Mouse (Mus musculus): ENCODE results near the gene Zcchc9. TPM values are rescaled to one million over a fixed set of nuclear protein-coding genes. Genes with fewer than 3 reads are reported as not detected.

Zcchc9 gene
- polyA plus RNA-seq, 1 experiment from 2014 or later = 8.1 TPM

DNA sequence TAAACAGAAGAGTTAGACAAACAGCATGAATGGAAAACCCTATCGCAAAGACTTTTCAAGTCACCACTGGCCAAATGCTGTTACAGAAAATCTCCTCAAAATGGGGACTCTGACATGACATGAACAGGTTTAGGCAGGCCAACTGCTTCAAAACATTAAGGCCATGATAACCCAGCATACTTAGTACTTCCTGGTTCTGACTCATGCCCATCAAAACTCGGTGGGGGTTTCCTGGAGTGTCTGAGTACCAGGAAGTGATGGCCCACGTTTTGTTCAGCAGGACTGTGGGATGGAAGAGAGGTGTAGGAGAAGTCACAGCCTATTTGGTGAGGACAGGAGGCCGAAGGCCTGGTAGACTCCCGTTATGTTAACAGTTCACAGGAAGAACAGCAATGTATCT is 5.8 kb downstream of the Zcchc9 start:
- 53% methylated on average over 5 of the region's 5 CpGs for WGBS (ENCODE audit: insufficient replicate concordance)
- no peaks in the 10 kb centered on the region for H3K27me3 ChIP-seq (ENCODE audit: control insufficient read depth, insufficient read depth, low read depth, low read length)
- no peak overlapping the region for H3K9ac ChIP-seq (ENCODE audit: low read depth, low read length)
- peaks cover 19% of the 10 kb centered on the region for H3K36me3 ChIP-seq (ENCODE audit: control insufficient read depth, insufficient read depth)
- H3K9me3 ChIP-seq (replicated peaks; ENCODE audit: control insufficient read depth, low read length) = no peaks in the 10 kb centered on the region
- no peak for ATAC-seq (ENCODE audit: low read depth)
- H3K4me3 ChIP-seq (ENCODE audit: low read depth, low read length) = no peak overlapping the region
- H3K4me2 ChIP-seq (ENCODE audit: low read depth, low read length) = no peak overlapping the region
- peaks cover 4% of the 10 kb centered on the region for H3K4me1 ChIP-seq (ENCODE audit: control insufficient read depth, low read depth, low read length)
- H3K27ac ChIP-seq (ENCODE audit: low read length) = no peak overlapping the region

DNA sequence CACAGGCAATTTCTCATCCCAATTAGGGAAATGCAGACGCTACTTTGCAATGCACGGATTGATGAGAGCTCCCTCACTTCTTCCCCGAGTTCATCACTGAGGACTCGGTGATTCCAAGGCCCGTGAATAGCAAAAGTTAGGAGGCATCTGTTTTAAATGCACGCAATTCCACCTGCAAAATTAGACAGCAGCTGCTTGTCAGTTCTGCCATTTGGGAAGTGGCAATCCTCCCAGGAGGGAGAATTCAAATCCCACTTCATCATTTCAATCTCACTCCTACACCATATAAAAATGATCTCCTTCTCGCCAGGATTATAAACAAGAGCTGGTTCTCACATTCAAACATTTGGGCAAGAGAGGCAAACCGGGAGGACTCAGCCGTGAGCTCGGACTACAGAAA is 10.1 kb downstream of the Zcchc9 start:
- Histone ChIP-seq H3K27ac (ENCODE audit: low read length) (no peak overlapping the region), H3K9ac (ENCODE audit: low read depth, low read length) (no peak overlapping the region), H3K4me2 (ENCODE audit: low read depth, low read length) (no peak overlapping the region), H3K4me3 (ENCODE audit: low read depth, low read length) (no peak overlapping the region), H3K4me1 (ENCODE audit: control insufficient read depth, low read depth, low read length) (no peaks in the 10 kb centered on the region), H3K9me3 (replicated peaks; ENCODE audit: control insufficient read depth, low read length) (no peaks in the 10 kb centered on the region), H3K27me3 (ENCODE audit: control insufficient read depth, insufficient read depth, low read depth, low read length) (no peaks in the 10 kb centered on the region), H3K36me3 (ENCODE audit: control insufficient read depth, insufficient read depth) (peaks cover 11% of the 10 kb centered on the region)
- ATAC-seq (ENCODE audit: low read depth) = no peak
- WGBS (ENCODE audit: insufficient replicate concordance) = 77% methylated on average over 10 of the region's 10 CpGs

DNA sequence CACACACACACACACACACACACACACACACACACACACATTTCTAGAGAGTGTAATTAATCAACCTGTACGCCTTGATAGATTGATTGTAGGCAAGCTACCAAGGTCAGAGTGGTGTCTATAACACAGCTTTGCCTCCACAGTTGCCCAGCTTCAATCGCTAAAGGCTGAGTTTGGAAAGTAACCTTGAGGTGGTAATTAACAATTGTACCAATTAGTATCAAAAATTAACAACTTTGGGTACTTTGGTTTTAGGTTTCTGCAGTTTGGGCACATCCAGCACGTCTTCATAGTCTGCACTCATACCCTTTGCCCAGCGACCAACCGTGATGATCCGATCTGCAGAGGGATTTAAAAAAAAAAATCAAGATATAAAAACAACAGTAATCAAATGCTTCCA is 10.6 kb downstream of the Zcchc9 start:
- peaks cover 11% of the 10 kb centered on the region for H3K36me3 ChIP-seq (ENCODE audit: control insufficient read depth, insufficient read depth)
- no peak overlapping the region for H3K4me3 ChIP-seq (ENCODE audit: low read depth, low read length)
- 84% methylated on average over 6 of the region's 6 CpGs for WGBS (ENCODE audit: insufficient replicate concordance)
- ATAC-seq (ENCODE audit: low read depth) = no peak
- H3K27ac ChIP-seq (ENCODE audit: low read length) = no peak overlapping the region
- H3K9me3 ChIP-seq (replicated peaks; ENCODE audit: control insufficient read depth, low read length) = no peaks in the 10 kb centered on the region
- no peak overlapping the region for H3K4me2 ChIP-seq (ENCODE audit: low read depth, low read length)
- H3K4me1 ChIP-seq (ENCODE audit: control insufficient read depth, low read depth, low read length) = no peaks in the 10 kb centered on the region
- no peaks in the 10 kb centered on the region for H3K27me3 ChIP-seq (ENCODE audit: control insufficient read depth, insufficient read depth, low read depth, low read length)
- no peak overlapping the region for H3K9ac ChIP-seq (ENCODE audit: low read depth, low read length)

DNA sequence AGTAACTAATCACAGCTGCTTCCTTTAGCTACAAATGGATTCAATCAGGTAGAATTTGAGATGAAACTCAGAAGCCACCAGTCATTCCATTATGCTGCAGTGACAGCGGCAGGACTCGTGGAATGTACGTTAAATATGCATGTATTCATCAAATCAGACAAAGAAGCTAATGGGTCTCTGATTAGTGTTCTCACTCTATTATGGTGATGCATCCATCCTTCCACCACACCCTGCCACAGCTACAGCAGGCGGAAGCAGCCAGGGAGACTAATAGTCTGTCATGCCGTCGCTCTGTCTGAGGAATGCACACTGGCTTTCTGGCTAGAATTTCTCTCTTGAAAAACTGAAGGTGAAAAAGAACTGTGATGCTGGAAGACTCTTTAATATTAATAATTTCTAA is 11.5 kb downstream of the Zcchc9 start:
- Histone ChIP-seq H3K36me3 (ENCODE audit: control insufficient read depth, insufficient read depth) (peaks cover 11% of the 10 kb centered on the region), H3K9me3 (replicated peaks; ENCODE audit: control insufficient read depth, low read length) (no peaks in the 10 kb centered on the region), H3K4me3 (ENCODE audit: low read depth, low read length) (no peak overlapping the region), H3K27me3 (ENCODE audit: control insufficient read depth, insufficient read depth, low read depth, low read length) (no peaks in the 10 kb centered on the region), H3K4me1 (ENCODE audit: control insufficient read depth, low read depth, low read length) (no peaks in the 10 kb centered on the region), H3K27ac (ENCODE audit: low read length) (no peak overlapping the region), H3K9ac (ENCODE audit: low read depth, low read length) (no peak overlapping the region), H3K4me2 (ENCODE audit: low read depth, low read length) (no peak overlapping the region)
- ATAC-seq (ENCODE audit: low read depth) = no peak
- 82% methylated on average over 6 of the region's 6 CpGs for WGBS (ENCODE audit: insufficient replicate concordance)

DNA sequence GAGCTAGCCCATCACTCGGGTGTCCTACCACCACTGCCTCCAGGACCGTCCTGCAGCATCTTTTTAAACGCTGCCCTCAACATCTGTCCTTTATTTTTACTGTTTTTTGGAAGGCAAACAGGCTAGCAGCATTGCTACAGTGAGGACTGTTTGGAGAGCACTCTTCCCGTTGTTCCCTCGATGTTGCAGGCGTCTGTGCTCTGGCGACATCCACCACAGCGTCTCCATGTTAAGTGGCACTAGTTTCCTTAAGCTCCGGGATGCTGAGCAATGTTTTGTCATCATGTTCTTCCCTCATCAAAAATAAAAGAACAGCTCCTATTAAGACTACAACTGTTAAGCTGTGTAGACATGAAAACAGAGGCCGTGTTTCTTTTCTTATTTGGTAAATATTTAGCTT is 11.9 kb downstream of the Zcchc9 start:
- H3K9me3 ChIP-seq (replicated peaks; ENCODE audit: control insufficient read depth, low read length) = no peaks in the 10 kb centered on the region
- H3K4me1 ChIP-seq (ENCODE audit: control insufficient read depth, low read depth, low read length) = no peaks in the 10 kb centered on the region
- no peaks in the 10 kb centered on the region for H3K27me3 ChIP-seq (ENCODE audit: control insufficient read depth, insufficient read depth, low read depth, low read length)
- no peak for ATAC-seq (ENCODE audit: low read depth)
- no peak overlapping the region for H3K27ac ChIP-seq (ENCODE audit: low read length)
- peaks cover 11% of the 10 kb centered on the region for H3K36me3 ChIP-seq (ENCODE audit: control insufficient read depth, insufficient read depth)
- no peak overlapping the region for H3K9ac ChIP-seq (ENCODE audit: low read depth, low read length)
- H3K4me3 ChIP-seq (ENCODE audit: low read depth, low read length) = no peak overlapping the region
- 83% methylated on average over 10 of the region's 10 CpGs for WGBS (ENCODE audit: insufficient replicate concordance)
- H3K4me2 ChIP-seq (ENCODE audit: low read depth, low read length) = no peak overlapping the region

DNA sequence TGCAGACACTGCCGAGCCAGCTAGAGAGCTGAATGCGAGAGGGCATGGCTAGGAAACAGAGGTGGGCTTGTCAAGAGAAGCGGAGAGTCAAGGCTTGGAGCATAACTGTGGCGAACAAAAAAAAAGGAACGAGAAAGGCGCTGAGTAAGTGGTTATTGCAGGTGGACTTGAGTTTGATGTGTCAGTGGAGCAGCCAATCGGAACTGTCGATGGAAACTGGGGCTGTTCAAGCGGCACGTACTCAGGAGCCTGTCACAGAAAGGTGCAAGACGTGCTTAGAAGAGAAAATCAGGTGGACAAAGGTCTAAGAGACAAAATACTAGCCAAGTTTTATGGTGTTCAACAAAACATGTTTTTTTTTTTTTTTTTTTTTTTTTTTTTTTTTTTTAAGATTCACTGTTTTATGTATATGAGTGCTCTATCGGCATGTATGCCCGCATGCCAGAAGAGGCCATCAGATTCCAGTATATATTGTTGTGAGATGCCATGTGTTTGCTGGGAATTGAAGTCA is 12.5 kb downstream of the Zcchc9 start:
- 86% methylated on average over 13 of the region's 13 CpGs for WGBS (ENCODE audit: insufficient replicate concordance)
- H3K36me3 ChIP-seq (ENCODE audit: control insufficient read depth, insufficient read depth) = peaks cover 11% of the 10 kb centered on the region

DNA sequence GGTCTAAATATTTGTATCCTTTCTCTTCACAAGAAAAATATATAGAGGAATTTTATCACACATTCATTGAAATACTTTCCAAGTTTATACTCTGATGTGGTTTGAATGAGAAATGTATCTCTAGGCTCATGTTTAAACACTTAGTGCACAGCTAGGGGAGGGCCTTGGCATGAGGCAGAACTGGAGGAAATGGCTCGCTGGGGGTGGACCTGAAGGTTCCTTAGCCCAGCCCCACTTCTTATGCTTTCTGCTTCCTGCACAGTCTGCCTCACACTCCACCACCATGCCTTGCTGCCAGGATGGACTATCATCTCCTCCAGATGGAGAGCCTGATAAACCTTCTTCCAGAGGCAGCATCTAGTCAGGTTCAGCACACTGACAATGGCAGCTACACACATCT is 15.5 kb downstream of the Zcchc9 start:
- H3K27ac ChIP-seq (ENCODE audit: low read length) = no peak overlapping the region
- no peak overlapping the region for H3K9ac ChIP-seq (ENCODE audit: low read depth, low read length)
- H3K36me3 ChIP-seq (ENCODE audit: control insufficient read depth, insufficient read depth) = no peaks in the 10 kb centered on the region; the same call in 1 of the 2 replicates
- H3K4me2 ChIP-seq (ENCODE audit: low read depth, low read length) = no peak overlapping the region
- no peaks in the 10 kb centered on the region for H3K27me3 ChIP-seq (ENCODE audit: control insufficient read depth, insufficient read depth, low read depth, low read length)
- no peak for ATAC-seq (ENCODE audit: low read depth)
- H3K4me3 ChIP-seq (ENCODE audit: low read depth, low read length) = no peak overlapping the region
- no peaks in the 10 kb centered on the region for H3K4me1 ChIP-seq (ENCODE audit: control insufficient read depth, low read depth, low read length)
- H3K9me3 ChIP-seq (replicated peaks; ENCODE audit: control insufficient read depth, low read length) = no peaks in the 10 kb centered on the region
- whole genome bisulfite sequencing (ENCODE audit: insufficient replicate concordance) = 32% methylated on average over 1 of the region's 1 CpGs

More for the DNA sequence above, 12.5 kb downstream of the Zcchc9 start:
- Histone ChIP-seq H3K9me3 (replicated peaks; ENCODE audit: control insufficient read depth, low read length) (no peaks in the 10 kb centered on the region), H3K27ac (ENCODE audit: low read length) (no peak overlapping the region), H3K27me3 (ENCODE audit: control insufficient read depth, insufficient read depth, low read depth, low read length) (no peaks in the 10 kb centered on the region), H3K4me2 (ENCODE audit: low read depth, low read length) (no peak overlapping the region), H3K4me1 (ENCODE audit: control insufficient read depth, low read depth, low read length) (no peaks in the 10 kb centered on the region), H3K4me3 (ENCODE audit: low read depth, low read length) (no peak overlapping the region), H3K9ac (ENCODE audit: low read depth, low read length) (no peak overlapping the region)
- ATAC-seq (ENCODE audit: low read depth) = no peak

DNA sequence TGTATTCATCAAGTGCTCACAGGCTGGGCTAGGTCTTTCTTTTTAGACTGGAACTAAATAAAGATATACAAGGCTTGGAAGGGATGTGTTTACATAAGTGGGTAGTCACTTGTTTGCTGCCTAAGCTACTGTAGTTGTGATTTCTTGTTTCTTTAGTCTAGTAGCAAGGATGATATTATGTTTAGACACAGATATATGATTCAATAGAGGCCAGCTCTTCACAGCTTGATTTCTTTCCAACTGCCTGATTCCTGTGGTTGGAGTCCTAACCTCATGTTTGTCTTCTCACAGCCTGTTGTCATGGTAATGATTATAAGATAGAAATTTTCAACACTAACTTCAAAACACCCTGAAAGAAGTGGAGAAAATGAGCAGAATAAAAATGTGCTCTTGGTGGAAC is 27.6 kb downstream of the Zcchc9 start:
- Histone ChIP-seq H3K4me1 (ENCODE audit: control insufficient read depth, low read depth, low read length) (no peaks in the 10 kb centered on the region), H3K36me3 (ENCODE audit: control insufficient read depth, insufficient read depth) (no peaks in the 10 kb centered on the region), H3K9ac (ENCODE audit: low read depth, low read length) (no peak overlapping the region), H3K27ac (ENCODE audit: low read length) (no peak overlapping the region), H3K4me3 (ENCODE audit: low read depth, low read length) (no peak overlapping the region), H3K9me3 (replicated peaks; ENCODE audit: control insufficient read depth, low read length) (no peaks in the 10 kb centered on the region), H3K4me2 (ENCODE audit: low read depth, low read length) (no peak overlapping the region), H3K27me3 (ENCODE audit: control insufficient read depth, insufficient read depth, low read depth, low read length) (no peaks in the 10 kb centered on the region)
- no peak for ATAC-seq (ENCODE audit: low read depth)

DNA sequence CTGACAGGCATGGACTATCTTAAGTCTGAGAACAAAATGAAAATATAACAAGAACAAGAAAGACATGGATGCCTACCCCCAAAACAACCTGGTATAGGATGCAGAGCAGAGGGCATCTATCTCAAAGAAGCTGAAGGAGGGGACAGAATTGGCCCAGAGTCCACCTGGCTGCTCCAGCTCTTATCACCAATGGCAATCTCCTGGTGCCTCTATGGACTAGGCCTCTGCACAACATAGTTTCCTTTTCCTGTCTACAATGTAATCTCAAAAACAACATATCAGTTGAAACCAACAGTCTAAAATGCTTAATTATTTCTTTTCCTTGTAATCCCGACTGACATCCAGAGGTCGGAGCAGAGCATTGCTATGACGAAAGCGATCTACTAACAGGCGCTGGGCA is 29.4 kb downstream of the Zcchc9 start:
- Histone ChIP-seq H3K36me3 (ENCODE audit: control insufficient read depth, insufficient read depth) (no peaks in the 10 kb centered on the region), H3K4me2 (ENCODE audit: low read depth, low read length) (no peak overlapping the region), H3K9me3 (replicated peaks; ENCODE audit: control insufficient read depth, low read length) (no peaks in the 10 kb centered on the region), H3K27me3 (ENCODE audit: control insufficient read depth, insufficient read depth, low read depth, low read length) (no peaks in the 10 kb centered on the region), H3K4me3 (ENCODE audit: low read depth, low read length) (no peak overlapping the region), H3K4me1 (ENCODE audit: control insufficient read depth, low read depth, low read length) (no peaks in the 10 kb centered on the region), H3K9ac (ENCODE audit: low read depth, low read length) (no peak overlapping the region), H3K27ac (ENCODE audit: low read length) (no peak overlapping the region)
- 73% methylated on average over 5 of the region's 5 CpGs for WGBS (ENCODE audit: insufficient replicate concordance)
- ATAC-seq (ENCODE audit: low read depth) = no peak
